22 mouse cellular contexts compared by ENCODE assay signal in genomic region chr10:122223076-122223475, GRCm38 (mm10).
DNase-seq lines count a peak whose midpoint lies in the region; ATAC-seq and TF ChIP-seq lines count a peak whose summit lies in the region.
"Had no signal": no experiment of that assay in that cellular context is flagged by ENCODE, and none has a peak within 500 bp of the region (broad histone marks: within the 10 kb centered on the region; RNA-seq: fewer than 3 reads in every experiment).

No protein-coding gene starts in this region.

- no peaks in the 10 kb centered on the region for H3K4me1 ChIP-seq in kidney, embryonic 15.5 days
- no peaks in the 10 kb centered on the region for H3K4me1 ChIP-seq in intestine, embryonic 16.5 days (ENCODE audit: control insufficient read depth, insufficient read depth, low read length)
- H3K4me1 ChIP-seq: heart, embryonic 15.5 days; liver, embryonic 13.5 days; neural tube, embryonic 15.5 days had no signal

- no peak overlapping the region for H3K27ac ChIP-seq in kidney, embryonic 15.5 days
- no peak overlapping the region for H3K27ac ChIP-seq in intestine, embryonic 16.5 days (ENCODE audit: low read length)
- H3K27ac ChIP-seq in gastrocnemius, adult 2 months: no peak overlapping the region
- H3K27ac ChIP-seq: heart, adult 2 months; heart, embryonic 15.5 days; layer of hippocampus, adult 2 months; liver, embryonic 13.5 days; neural tube, embryonic 15.5 days had no signal

- intact Hi-C loops in gastrocnemius, adult 2 months (cut with DNase I): no loop called here

- H3K4me2 ChIP-seq in kidney, embryonic 15.5 days: no peak overlapping the region
- H3K4me2 ChIP-seq in intestine, embryonic 16.5 days (ENCODE audit: low read depth, low read length): no peak overlapping the region
- H3K4me2 ChIP-seq: heart, embryonic 15.5 days; liver, embryonic 13.5 days; neural tube, embryonic 15.5 days had no signal

- DNase-seq in kidney, postnatal 14 days: peak; percentile 24
- peak; percentile 4 for DNase-seq in retina, adult 2 months (ENCODE audit: low read depth, low spot score)
- DNase-seq in retina, embryonic 14.5 days (ENCODE audit: low spot score): no peak
- DNase-seq in MN1 (ENCODE audit: low spot score): no peak
- no peak for DNase-seq in gastrocnemius, adult 2 months
- DNase-seq: adrenal gland, adult 2 months; cerebellum, adult 11 months; cerebellum, postnatal 25 days; heart, adult 2 months; left cerebral cortex, postnatal 4 days; liver, embryonic 13.5 days; midbrain, embryonic 14.5 days; retina, postnatal 1 day; thymus, postnatal 14 days had no signal

- H3K36me3 ChIP-seq in kidney, embryonic 15.5 days: no peaks in the 10 kb centered on the region
- no peaks in the 10 kb centered on the region for H3K36me3 ChIP-seq in intestine, embryonic 16.5 days (ENCODE audit: control insufficient read depth, insufficient read depth, low read length)
- H3K36me3 ChIP-seq: heart, embryonic 15.5 days; liver, embryonic 13.5 days; neural tube, embryonic 15.5 days had no signal

- H3K4me3 ChIP-seq in kidney, embryonic 15.5 days (replicated peaks): no peak overlapping the region
- H3K4me3 ChIP-seq in intestine, embryonic 16.5 days (ENCODE audit: low read length): no peak overlapping the region
- no peak overlapping the region for H3K4me3 ChIP-seq in gastrocnemius, adult 2 months
- H3K4me3 ChIP-seq: erythroblast, embryonic 14.5 days; heart, adult 2 months; heart, embryonic 15.5 days; layer of hippocampus, adult 2 months; liver, embryonic 13.5 days; myocyte; neural tube, embryonic 15.5 days had no signal

- ATAC-seq in kidney, embryonic 15.5 days (replicated peaks; ENCODE audit: low FRiP score): no peak
- peak; percentile 52; the same call in 1 of the 2 replicates for ATAC-seq in intestine, embryonic 16.5 days
- ATAC-seq: forebrain, embryonic 16.5 days had no signal

- TF ChIP-seq CTCF in gastrocnemius, adult 2 months (IDR thresholded peaks at IDR 0.05): no peak

- H3K9me3 ChIP-seq in kidney, embryonic 15.5 days (replicated peaks): no peaks in the 10 kb centered on the region
- H3K9me3 ChIP-seq in intestine, embryonic 16.5 days (ENCODE audit: control insufficient read depth, low read length): no peaks in the 10 kb centered on the region
- H3K9me3 ChIP-seq: heart, embryonic 15.5 days; liver, embryonic 13.5 days; neural tube, embryonic 15.5 days had no signal

- no peaks in the 10 kb centered on the region for H3K27me3 ChIP-seq in kidney, embryonic 15.5 days
- no peaks in the 10 kb centered on the region for H3K27me3 ChIP-seq in intestine, embryonic 16.5 days (replicated peaks; ENCODE audit: control insufficient read depth, insufficient read depth, low read length)
- H3K27me3 ChIP-seq: heart, embryonic 15.5 days; liver, embryonic 13.5 days; neural tube, embryonic 15.5 days had no signal

- WGBS in kidney, embryonic 15.5 days: 42% methylated on average over 3 of the region's 3 CpGs
- 50% methylated on average over 3 of the region's 3 CpGs for WGBS in intestine, embryonic 16.5 days

- H3K9ac ChIP-seq in kidney, embryonic 15.5 days: no peak overlapping the region
- H3K9ac ChIP-seq in intestine, embryonic 16.5 days (ENCODE audit: low read depth, low read length): no peak overlapping the region
- H3K9ac ChIP-seq: heart, embryonic 15.5 days; liver, embryonic 13.5 days; neural tube, embryonic 15.5 days had no signal

Comparison
In these comparisons a context has a peak if more than half of its experiments do, and no peak if none do; other contexts are left out.
1. DNase-seq: peak in kidney, postnatal 14 days (single experiment) and retina, adult 2 months (single experiment); none in retina, embryonic 14.5 days (single experiment), MN1 (single experiment) and gastrocnemius, adult 2 months (single experiment).